Mouse (Mus musculus) left cerebral cortex, postnatal 14 days (tissue): ENCODE measurements at regions not wholly inside any gene's neighbourhood (a gene's known extent, or its start where the extent isn't known, plus 50 kb on each side); places are given as distances from the start of the nearest gene placed in this dataset.
"Not testable (repeated sequence)": the region's sequence is repeated elsewhere in the genome, so short reads cannot be mapped to it uniquely, and the experiment has no call there.

Source experiments
- DNase-seq, 2 experiments: peaks; one replicate each; pipeline ENCODE4 v3.0.0; 2021 to 2022; ENCODE audit warnings: low spot score in 2 of 2, mixed read lengths in 1 of 2
- intact Hi-C: fragments of 180-260 bp; cut with DNase I; formaldehyde crosslinking; loops from one replicate; pipeline ENCODE4 v1.15.1; 2025

DNA sequence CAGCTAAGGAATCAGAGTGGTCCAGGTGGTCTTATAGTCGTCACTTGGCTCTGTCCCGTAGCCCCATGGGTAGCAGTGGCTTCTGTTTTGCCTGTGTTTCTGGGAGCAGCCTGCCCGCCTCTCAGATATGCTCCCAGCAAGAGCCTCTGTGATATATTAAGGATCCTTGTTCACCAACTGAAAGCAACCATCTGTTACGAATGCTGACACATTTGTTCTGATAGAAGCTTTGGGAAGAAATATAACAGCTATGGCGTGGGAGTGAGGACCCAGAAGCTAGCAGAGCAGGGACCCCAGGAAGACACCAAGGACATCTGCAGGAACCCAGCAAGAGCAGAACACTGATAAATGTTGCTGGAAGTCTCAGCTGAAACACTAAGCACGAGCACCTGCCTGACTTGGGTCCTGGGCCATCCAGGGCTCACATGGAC, 186.7 kb upstream of the Gm17728 start:
- peak; percentile 40 to 67 for DNase-seq
- intact Hi-C loops: loop anchor here (2.0 kb wide), 1 partner anchor 58 kb away; no protein-coding TSS in a partner anchor

- intact Hi-C loops: no loop called here
- DNase-seq: peak in 1 of 2 experiments; percentile 16
Observed at GRCm38 (mm10) chr17:9258646-9259170, 163.2 kb upstream of the Gm17728 start.

DNA sequence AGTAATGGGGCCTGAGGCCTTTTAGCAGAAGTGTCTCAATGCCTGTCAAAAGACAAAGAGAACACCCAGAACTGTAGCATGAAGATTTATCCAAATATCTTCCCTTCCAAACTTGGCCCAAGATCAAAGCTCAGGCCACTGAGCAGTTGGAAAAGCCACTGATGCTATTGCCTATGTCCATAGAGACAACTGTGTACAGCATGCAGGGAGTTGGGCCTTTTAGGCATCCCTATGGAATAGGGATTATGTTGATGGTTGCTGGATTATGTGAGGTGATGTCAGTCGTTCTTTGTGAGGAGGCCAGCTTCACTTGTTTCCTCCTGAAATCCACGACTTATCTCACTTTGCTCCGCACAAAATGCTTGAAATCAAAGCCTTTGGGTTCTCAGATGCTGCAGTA, 153.1 kb upstream of the Gm17728 start:
- intact Hi-C loops: no loop called here
- DNase-seq: no peak

DNA sequence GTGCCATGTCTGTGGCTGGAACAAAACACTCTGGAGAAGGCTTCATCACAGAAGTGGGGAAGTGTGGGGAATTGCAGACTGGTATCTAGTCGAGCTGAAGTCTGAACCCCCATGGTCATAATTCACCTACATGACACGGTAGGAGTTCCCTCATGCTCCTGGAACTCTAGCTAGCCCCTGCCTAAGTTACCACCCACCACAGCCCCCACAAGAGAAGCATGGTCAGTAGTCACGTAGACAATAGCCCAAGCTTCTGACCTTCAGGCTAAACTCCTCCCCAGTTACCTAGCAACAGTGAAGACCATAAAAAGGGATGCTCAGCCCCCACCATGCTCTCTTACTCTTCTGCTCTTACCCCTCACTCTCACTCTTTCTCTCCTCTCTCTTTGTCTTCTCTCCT, 143.8 kb upstream of the Gm17728 start:
- not testable (repeated sequence) for DNase-seq

DNA sequence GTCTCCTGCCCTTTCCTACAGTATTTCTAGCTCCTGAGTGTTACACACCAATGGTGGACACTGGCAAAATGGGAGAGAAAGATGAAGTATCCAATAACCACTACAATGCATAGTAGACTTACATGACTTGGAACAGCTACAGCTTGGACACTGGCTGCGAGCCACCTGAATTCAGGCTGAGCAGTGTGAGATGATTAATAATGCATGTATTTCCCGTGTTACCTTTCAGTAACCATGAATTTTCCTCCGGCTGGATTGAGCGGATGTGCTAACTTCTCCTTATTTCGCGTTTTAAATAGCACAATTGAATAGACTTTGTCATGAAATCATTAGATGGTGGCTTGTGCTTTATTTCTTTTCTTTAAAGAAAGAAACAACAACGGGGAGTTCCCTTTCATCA, 142.4 kb upstream of the Gm17728 start:
- intact Hi-C loops: no loop called here
- DNase-seq: no peak

More for the DNA sequence above, 143.8 kb upstream of the Gm17728 start:
- intact Hi-C loops: not testable (repeated sequence)

GRCm38 (mm10) chr17:9281891-9282290, 140.0 kb upstream of the Gm17728 start:
- DNase-seq: no peak
- intact Hi-C loops: no loop called here

GRCm38 (mm10) chr17:9282333-9283176, 139.3 kb upstream of the Gm17728 start:
- intact Hi-C loops: no loop called here

DNA sequence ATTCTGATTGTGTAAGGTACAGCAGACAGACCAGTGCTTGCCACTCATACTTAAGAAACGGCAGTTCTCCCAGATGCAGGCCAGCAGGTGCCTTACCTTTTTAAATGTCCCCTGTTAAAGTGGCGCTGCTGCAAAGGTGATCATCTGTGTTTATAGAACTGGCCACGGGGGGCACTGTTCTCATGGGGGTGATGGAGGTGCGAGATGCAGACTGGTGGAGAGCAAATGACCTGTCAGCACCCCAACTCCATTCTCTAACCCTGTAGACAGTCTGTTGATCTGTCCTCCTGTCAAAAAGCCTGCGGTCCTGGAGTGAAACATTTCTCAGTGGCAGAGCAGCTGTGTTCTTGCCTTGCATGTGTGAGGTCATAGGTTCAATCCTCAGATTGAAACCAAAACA, 135.4 kb upstream of the Gm17728 start:
- intact Hi-C loops: no loop called here
- no peak for DNase-seq

More at GRCm38 (mm10) chr17:9282333-9283176, 139.3 kb upstream of the Gm17728 start:
- DNase-seq: no peak

GRCm38 (mm10) chr17:9286834-9287233, 135.0 kb upstream of the Gm17728 start:
- intact Hi-C loops: no loop called here
- peak in 1 of 2 experiments; percentile 14 for DNase-seq

DNA sequence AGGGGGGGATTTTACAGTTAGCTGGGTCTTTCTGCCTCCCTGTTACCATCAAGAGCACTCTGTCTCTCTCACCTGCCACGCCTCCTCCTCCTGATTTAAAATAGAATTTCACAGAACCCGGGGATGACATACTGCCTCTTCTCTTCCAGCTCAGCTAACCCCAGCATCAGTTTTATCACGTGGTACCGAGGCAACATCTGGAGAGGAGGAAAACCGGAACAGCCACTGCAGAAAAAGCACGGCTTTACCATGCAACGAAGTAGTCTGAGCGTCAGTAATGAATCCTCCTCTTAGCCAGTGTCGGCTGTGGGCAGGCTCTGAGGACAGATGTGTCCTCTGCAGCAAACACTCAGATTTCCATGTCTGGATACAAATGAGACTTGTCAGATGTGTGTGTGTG, 134.2 kb upstream of the Gm17728 start:
- peak; percentile 12 to 29 for DNase-seq
- intact Hi-C loops: no loop called here

DNA sequence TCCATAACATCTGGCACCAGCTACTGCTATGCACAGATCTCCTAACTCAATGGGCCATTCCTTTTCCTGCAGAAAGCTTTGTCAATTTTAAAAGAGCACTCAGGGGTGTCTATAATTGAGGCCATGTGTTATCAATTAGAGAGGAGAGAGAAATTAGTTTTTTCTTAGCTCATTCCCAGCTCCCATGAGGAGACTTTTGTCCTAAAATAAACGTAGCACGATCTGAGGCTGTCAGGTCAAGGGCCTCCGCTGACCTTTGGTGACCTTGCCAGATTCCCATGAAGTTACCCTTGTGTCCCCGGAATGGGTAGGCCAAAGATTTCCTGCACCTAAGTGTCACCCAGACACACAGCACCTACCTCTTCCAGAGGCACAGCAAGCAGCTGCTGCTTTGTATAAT, 130.3 kb upstream of the Gm17728 start:
- intact Hi-C loops: no loop called here
- no peak for DNase-seq

DNA sequence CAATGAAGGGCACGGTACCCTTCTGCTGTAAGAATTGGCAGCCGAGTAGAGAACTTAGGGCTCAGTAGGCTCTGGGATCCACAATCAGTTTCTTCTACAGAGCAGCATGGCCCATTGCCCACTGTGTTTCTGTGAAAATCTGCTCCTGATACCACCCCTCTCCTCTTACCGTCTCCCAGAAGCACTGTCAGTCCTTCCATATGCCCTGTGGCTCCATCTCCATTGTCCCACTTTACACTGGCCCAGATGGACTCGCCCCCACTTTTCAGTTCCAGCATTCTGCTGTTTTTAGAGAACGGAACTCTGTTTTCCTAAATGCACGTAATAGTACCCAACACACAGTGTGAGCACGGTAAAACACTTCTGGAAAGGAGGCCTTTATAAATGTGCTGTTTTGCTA, 129.6 kb upstream of the Gm17728 start:
- peak; percentile 14 to 29 for DNase-seq
- intact Hi-C loops: loop anchor here (2.0 kb wide), 1 partner anchor 57 kb away; no protein-coding TSS in a partner anchor

- intact Hi-C loops: no loop called here
- no peak for DNase-seq
Observed at GRCm38 (mm10) chr17:9296371-9296770, 125.5 kb upstream of the Gm17728 start.

GRCm38 (mm10) chr17:9298231-9298630, 123.6 kb upstream of the Gm17728 start:
- intact Hi-C loops: no loop called here
- no peak for DNase-seq

GRCm38 (mm10) chr17:9301101-9301501, 120.8 kb upstream of the Gm17728 start:
- intact Hi-C loops: no loop called here
- DNase-seq: peak; percentile 24 to 28

- intact Hi-C loops: no loop called here
- no peak for DNase-seq
Observed at GRCm38 (mm10) chr17:9308507-9308906, 113.4 kb upstream of the Gm17728 start.

DNA sequence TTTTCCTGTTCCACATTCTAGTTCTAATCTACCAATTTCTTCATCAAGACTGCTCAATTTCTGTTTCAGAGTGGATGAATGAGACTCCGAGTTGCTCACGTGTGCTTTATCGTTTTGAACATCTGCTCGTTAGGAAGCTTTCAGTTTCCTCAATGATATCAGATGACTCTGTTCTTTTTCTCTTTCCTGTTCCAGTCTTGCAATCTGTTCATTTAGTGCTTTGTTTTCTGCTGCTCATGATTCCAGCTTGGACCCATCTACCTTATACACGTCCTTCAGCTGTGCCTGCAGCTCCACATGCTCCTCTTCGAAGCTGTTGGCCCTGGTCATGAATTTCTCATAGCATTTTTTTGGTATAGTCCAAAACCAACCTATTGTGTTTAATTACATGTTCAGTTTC, 99.1 kb upstream of the Gm17728 start:
- no peak for DNase-seq
- intact Hi-C loops: no loop called here

DNA sequence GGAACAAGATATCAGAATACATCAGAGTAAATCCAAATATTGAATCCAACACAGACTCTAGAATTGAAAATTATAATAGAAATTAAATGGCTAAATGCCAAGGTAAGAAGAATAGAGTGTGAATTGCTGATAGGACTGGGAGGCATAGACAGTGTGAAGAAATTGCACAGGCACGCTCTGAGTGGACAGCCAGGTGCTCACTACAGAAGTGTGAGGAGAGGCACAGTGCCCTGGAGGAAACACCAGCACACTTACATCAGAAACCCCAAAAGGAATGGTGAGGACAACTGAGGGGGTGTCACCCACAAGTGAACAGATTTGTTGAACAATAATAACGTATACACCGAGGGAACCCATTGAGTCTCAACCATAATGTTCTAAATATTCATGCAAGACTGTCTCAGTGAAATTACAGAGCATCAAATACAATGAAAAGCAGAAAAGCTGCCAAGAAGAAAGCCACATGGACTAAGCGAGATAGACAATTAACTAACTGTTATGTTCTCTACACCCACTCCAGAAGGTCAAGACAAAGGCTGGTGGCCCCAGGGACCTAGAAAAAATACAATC, 92.9 kb upstream of the Gm17728 start:
- DNase-seq: no peak
- intact Hi-C loops: no loop called here

GRCm38 (mm10) chr17:9357572-9358159, 64.2 kb upstream of the Gm17728 start:
- no peak for DNase-seq
- intact Hi-C loops: no loop called here
